Mouse (Mus musculus): ENCODE measurements around the gene Gm7361.
A peak's percentile ranks its signal among the peaks of the same experiment; 100 is the strongest.
"Not testable (repeated sequence)": the region's sequence is repeated elsewhere in the genome, so short reads cannot be mapped to it uniquely, and the experiment has no call there.

The Gm7361 gene

GRCm38 (mm10) chr5:26257391-26257790, at the start of gene Gm7361:
Gene Gm7361 (plus strand): TSS chr5:26257691.
- DNase-seq = not testable (repeated sequence)

- no peak for DNase-seq
These were observed 46.5 kb upstream of the Gm7361 start for GRCm38 (mm10) chr5:26211030-26211429.

GRCm38 (mm10) chr5:26222076-26222475, 35.4 kb upstream of the Gm7361 start:
- no peak for DNase-seq

GRCm38 (mm10) chr5:26266656-26267055, 9.2 kb downstream of the Gm7361 start:
- not testable (repeated sequence) for DNase-seq

GRCm38 (mm10) chr5:26280361-26280760, 22.9 kb downstream of the Gm7361 start:
- no peak for DNase-seq

DNA sequence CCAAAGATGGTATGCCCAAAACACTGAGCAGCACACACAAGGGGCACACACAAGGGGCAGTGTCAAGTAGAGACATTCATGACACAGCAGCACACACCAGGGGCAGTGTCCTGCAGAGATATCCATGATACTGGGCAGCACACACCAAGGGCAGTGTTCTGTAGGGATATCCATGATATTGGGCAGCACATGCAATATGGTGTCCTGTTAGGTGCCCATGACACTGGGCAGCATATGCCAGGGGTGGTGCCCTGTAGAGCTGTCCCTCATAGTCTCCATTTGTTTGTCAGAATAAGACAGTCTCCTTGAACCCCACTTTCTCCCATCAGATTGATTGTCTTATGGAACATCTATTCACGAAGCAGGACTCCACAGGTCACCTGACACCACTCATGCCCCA, 24.2 kb downstream of the Gm7361 start:
- no peak for DNase-seq

GRCm38 (mm10) chr5:26282282-26282681, 24.8 kb downstream of the Gm7361 start:
- DNase-seq = peak; percentile 19 to 71

- no peak for DNase-seq
These were observed 25.9 kb downstream of the Gm7361 start for GRCm38 (mm10) chr5:26283399-26283798.

DNA sequence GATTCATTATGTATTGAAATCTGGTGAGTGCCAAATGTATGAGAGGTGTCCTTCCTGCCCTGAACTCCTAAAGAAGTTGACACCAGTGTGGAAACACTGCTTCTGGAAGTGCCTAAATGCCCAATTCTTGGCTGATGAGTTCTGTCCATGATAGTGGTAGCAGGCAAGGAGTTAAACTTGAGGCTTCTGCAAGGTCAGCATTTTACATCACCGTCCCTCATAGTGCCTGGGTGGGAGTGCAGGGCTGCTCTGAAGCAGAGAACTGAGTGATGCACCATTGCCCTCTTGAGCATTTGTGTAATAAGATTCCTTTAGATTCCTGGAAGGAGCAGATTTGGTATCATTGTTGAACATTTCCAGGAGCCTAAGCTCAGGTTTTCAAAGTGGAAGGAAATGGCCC, 34.1 kb downstream of the Gm7361 start:
- DNase-seq = no peak

DNA sequence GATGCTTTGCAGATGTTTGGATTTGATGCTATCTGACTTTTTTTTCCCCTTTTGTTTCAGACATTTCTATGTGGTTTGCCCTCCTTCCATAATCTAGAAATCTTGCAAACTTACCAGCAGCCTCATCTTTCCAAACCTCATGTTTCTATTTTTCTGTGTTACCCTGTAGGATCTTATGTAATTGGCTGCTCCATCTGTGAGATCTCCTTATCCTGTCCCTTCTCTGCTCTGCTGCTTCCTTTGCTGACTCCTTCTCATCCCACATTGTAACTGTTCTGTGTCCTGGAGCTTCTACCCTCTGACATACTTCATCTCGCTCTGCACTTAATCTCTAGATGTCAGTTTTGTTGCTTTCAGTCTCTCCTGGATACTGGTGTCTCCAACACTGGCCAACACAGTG, 35.8 kb downstream of the Gm7361 start:
- no peak for DNase-seq

Data from kidney, adult 8-10 months (tissue).